Mouse (Mus musculus) 416B (cell line): ENCODE measurements at regions not wholly inside any gene's neighbourhood (a gene's known extent, or its start where the extent isn't known, plus 50 kb on each side); places are given as distances from the start of the nearest gene placed in this dataset.

Experiments used
- DNase-seq: peaks from one replicate; pipeline ENCODE4 v3.0.0; 2011; ENCODE audit warnings: low read depth

- DNase-seq, result no peak
These were observed 56.5 kb downstream of the Otud1 start for GRCm38 (mm10) chr2:19714025-19714424.

- DNase-seq, result peak; percentile 76
These were observed 58.1 kb downstream of the Otud1 start for GRCm38 (mm10) chr2:19715564-19716238.

GRCm38 (mm10) chr2:19716388-19716787 lies 58.8 kb downstream of the Otud1 start:
- peak; percentile 10 for DNase-seq

GRCm38 (mm10) chr2:19726085-19726484 lies 68.5 kb downstream of the Otud1 start:
- DNase-seq, result no peak

- DNase-seq, result peak; percentile 23
These were observed 69.4 kb downstream of the Otud1 start for GRCm38 (mm10) chr2:19726904-19727303.

GRCm38 (mm10) chr2:19732922-19733859 lies 75.6 kb downstream of the Otud1 start:
- DNase-seq, result peak; percentile 7

- DNase-seq, result no peak
These were observed 76.8 kb downstream of the Otud1 start for GRCm38 (mm10) chr2:19734164-19734870.

- DNase-seq, result no peak
These were observed 84.0 kb downstream of the Otud1 start for GRCm38 (mm10) chr2:19741508-19741907.

GRCm38 (mm10) chr2:19743467-19743866 lies 85.9 kb downstream of the Otud1 start:
- no peak for DNase-seq

GRCm38 (mm10) chr2:19744986-19745660 lies 87.6 kb downstream of the Otud1 start:
- DNase-seq, result no peak

GRCm38 (mm10) chr2:19752753-19753152 lies 95.2 kb downstream of the Otud1 start:
- DNase-seq, result no peak

GRCm38 (mm10) chr2:19753479-19753878 lies 95.9 kb downstream of the Otud1 start:
- no peak for DNase-seq

- DNase-seq, result no peak
These were observed 100.4 kb downstream of the Otud1 start for GRCm38 (mm10) chr2:19757910-19758309.

GRCm38 (mm10) chr2:19759169-19759568 lies 101.6 kb downstream of the Otud1 start:
- no peak for DNase-seq

- DNase-seq, result no peak
These were observed 102.0 kb downstream of the Otud1 start for GRCm38 (mm10) chr2:19759577-19759976.

GRCm38 (mm10) chr2:19762996-19763395 lies 105.4 kb downstream of the Otud1 start:
- DNase-seq, result no peak

GRCm38 (mm10) chr2:19784913-19785312 lies 124.7 kb upstream of the Etl4 start:
- no peak for DNase-seq

GRCm38 (mm10) chr2:19785663-19786260 lies 123.8 kb upstream of the Etl4 start:
- DNase-seq, result no peak

- DNase-seq, result no peak
These were observed 117.4 kb upstream of the Etl4 start for GRCm38 (mm10) chr2:19792177-19792576.

- DNase-seq, result no peak
These were observed 112.8 kb upstream of the Etl4 start for GRCm38 (mm10) chr2:19796790-19797189.
